Mouse (Mus musculus) CD8-positive naive resting alpha-beta T cell, adult 2 months (primary cell): ENCODE data around the gene Nxph3.
"Not testable (repeated sequence)": the region's sequence is repeated elsewhere in the genome, so short reads cannot be mapped to it uniquely, and the experiment has no call there.

Experiments used
- DNase-seq, 2 experiments: peaks; one replicate each; pipeline ENCODE4 v3.0.0; 2022; ENCODE audit warnings: low read depth in 2 of 2, low spot score in 2 of 2

The Nxph3 gene

DNA sequence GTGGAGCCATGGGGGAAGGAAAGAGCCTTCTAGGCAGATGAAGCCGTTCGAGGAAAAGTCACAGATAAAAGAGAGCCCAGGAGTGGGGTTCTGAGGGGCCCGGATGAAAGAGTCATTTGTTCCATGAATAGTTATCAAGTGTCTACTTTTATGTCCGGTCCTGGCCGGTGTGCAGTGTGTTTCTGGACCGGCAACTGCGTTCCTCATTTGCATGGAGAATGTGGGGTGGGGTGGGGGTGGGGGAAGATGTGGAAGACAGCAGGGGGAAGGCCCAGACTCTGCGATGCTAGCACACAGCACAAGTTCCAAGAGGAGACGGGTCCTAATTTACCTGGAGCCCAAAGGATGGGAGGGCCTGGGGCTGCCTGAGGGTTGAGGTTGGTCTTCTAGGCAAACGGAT is 4.9 kb upstream of the Nxph3 start:
- DNase-seq, result no peak

DNA sequence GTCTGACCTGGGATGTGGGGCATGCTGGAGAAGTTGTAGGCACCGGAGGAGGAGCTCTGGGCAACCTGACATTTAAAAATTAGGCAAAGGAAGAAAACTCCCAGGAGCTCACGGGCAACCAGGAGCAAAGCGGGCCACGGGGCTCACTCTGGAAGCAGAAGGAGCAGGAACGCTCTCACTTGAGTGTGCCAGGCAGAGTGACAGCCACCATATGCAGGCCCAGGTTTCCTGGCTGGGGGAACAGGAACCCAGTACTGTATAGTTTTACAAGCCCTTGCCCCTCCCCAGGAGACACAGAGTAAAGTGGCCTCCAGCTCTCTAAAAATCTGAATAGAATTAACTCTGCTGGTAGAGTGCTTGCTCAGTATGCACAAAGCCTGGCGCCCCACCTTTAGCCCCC is 2.8 kb upstream of the Nxph3 start:
- DNase-seq, result no peak

GRCm38 (mm10) chr11:95516491-95516911 is 2.1 kb upstream of the Nxph3 start:
- DNase-seq, result no peak

GRCm38 (mm10) chr11:95515376-95516323 is 1.3 kb upstream of the Nxph3 start:
- no peak for DNase-seq

DNA sequence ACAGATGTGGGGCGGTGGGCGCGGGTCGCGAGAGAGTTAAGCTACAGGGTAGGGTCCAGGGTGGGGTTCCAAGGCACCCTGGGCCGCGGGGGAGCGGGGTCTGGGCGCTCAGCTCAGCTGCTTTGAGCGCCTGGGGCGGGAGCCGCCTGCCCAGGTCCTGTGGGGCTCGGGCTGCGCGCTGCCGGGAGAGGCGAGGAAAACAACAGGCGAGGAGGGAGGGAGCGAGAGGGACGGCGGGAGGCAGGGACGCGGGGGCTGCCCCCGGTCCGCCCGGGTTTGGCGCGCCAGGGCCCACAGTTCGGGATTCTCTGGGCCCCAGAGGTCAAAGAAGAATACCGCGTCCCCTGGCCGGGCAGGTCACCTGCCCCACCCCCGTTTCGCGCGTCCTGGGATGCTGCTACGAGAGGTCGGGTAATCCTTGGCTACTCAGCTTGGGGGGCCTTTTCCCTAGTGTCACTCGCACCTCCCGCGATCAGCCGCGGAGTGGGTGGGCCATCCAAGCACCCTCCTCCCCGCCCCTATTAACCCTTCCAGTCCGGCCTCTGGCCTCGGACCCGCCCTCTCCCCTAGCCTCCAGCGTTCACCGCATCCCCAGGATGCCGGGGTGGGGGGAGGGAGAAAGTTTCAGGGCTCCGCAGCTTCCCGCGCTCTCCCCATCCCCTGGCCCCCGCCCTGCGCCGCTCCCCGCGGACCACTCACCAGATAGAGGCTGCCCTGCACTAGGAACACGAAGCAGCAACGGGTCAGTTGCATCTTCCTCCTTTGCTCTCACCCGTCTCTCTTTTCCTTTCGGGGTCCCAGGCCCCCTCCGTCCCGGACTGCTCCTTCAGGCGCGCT is 691 bp downstream of the Nxph3 start:
- no peak for DNase-seq

GRCm38 (mm10) chr11:95512383-95512782 is 2.0 kb downstream of the Nxph3 start:
- no peak for DNase-seq

DNA sequence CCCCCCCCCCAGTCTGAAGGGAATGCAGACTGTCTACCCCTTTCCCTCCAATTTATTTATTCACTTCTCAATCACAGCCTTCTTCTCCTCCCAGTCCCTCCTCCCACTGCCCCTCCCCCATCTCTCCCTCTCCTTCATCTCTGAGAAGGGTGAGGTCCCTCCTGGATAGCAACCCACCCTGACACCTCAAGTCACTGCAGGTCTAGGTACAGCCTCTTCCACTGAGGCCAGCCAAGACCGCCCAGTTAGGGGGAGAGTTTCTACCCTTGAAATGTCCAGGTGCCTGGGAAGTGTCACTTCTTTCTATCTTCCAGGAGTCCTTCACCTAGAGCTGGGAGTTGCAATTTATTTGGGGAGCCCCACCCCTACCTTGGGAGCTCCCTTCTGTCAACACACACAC is 2.5 kb downstream of the Nxph3 start:
- DNase-seq, result no peak

GRCm38 (mm10) chr11:95510631-95511030 is 3.7 kb downstream of the Nxph3 start:
- DNase-seq, result no peak

DNA sequence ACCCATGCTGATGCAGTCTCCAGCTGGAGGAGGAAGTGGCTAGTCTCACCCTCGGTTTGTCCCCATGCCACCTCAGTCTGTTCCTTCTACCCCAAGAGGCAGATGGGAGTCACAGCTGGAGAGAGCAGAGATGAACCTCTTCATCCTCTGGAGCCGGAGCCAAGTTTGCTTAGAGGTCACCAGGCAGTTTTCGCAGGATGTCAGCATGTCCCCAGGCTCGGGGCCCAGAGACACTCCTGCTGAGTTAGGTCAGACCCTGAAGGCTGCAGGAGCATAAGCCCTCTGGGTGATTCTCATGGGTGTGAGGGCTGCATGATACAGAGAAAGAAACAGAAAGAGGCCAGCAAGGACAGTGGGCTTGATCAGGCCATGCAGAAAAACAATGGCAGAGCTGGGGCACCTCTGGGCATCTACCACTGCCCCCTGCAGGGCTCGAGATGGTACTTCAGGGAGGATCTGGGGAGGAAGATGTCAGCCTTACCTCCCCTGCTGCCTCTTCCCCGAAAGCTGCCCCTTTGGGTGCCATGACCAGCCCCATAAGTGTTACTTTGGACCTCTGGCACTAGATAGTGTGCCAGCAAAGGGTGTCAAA is 5.1 kb downstream of the Nxph3 start:
- DNase-seq, result no peak

DNA sequence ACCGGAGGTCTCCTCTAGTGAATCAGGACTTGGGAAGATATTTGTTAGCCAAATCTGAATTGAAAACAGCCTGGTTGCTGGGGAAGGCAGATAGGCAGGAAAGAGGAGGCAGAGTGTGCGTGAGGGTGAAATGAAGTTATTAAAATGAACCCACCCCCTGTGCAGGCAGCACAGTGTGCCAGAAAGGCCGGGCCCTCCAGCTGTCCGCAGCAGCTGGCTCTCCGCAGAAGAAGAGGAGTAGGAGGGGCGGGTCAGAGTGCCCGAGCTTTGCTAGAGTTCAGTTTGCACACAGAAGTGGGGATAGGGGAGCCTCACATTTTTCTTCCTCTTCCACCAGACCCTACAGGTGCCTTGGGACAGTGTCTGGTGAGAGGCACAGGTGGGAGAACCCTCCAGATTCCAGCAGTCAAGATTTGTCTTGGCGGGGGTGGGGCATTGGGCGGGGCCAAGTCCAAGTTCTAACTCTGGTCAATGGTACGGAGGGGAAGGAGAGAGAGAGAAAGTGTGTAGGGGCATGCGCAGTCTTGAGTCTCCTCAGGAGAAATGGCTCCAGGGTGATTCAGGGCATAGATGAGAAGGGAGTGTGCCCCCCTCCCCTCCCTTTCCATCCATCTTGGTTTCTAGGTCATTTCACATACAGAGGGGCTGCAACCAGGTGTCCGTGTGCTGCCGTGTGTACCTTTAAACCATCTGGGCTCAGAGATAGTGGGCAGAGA is 6.0 kb downstream of the Nxph3 start:
- DNase-seq, result no peak

- no peak for DNase-seq
Observed at GRCm38 (mm10) chr11:95507785-95508184, 6.6 kb downstream of the Nxph3 start.

DNA sequence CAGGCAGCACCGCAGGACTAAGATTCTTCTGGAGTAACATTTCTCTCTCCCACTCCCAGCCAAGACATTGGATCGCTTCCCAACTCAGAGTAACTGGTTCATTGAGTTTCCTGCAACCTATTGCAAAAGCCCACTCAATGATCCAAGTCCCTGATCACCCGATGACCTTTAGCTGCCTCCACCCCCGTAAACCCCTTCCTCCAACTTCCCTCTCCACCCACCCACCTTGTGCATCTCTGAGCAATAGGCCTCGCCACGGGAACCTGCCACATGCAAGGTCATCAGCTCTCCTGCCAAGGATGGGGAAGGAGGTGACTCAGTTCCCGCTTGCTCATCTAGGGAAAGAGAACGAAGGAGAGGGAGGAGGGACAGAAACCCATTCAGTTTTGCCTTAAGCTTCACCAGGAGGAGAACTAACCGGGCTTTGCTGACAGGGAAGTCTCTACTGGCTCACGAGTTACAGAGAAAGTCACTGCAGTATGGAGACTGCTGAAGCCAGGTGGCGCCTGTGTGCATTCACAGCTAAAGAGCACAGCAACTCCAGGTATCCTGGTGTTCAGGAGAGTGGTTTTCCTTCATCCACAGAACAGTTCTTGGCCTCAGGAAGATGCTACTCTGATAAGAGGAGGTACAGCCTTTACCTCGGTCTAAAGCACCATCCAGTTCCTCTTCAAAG is 7.2 kb downstream of the Nxph3 start:
- no peak for DNase-seq

DNA sequence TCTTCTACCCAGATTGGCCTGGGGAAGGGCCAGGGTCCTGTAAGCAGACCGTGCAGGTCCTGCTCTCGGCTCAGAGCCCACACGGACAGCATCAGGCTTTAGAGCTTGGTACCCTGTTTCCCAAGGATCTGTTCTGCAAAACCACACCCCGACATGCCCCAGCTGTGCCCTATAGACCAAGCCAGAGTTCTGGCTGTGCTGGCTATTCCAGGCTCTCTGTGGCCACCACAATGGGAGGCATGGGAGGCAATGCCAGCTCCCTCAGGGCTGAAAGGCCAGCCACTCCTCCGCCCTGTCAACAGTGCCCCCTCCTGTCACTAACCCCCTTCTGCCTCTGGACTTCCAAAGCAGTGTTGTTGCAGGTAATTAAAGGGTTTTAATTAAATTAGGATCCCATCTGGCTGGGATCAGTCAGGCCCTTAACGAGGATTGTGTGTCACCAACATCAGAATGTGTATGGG is 10.1 kb downstream of the Nxph3 start:
- no peak for DNase-seq

DNA sequence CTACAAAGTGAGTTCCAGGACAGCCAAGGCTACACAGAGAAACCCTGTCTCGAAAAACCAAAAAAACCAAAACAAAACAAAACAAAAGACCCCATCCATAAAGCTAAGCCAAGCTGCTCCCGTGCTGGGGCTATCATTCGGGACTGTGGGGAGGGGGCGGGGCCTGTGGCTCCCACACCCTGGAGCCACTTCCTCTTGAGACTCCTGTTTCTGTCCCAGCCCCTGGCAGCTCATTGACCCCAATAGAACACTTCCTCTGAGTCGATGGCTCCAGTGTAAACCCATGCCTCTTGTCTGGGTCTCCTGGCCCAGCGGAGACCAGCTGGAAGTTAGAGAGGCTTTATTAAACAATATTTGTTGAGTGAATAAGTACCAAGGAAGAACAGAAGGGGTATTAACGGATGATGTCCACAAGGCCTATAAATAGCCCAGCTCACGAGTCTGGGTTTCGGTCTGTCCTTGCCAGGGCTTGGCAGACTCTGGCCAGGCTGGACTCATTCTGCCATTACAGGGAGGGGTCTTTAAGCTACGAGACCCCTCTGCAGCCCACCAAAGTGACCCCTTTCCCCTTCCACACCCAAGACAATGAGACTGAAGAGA is 10.7 kb downstream of the Nxph3 start:
- DNase-seq, result no peak

- DNase-seq, result not testable (repeated sequence)
Observed at GRCm38 (mm10) chr11:95501826-95502225, 12.5 kb downstream of the Nxph3 start.

- no peak for DNase-seq
Observed at GRCm38 (mm10) chr11:95500836-95501235, 13.5 kb downstream of the Nxph3 start.

DNA sequence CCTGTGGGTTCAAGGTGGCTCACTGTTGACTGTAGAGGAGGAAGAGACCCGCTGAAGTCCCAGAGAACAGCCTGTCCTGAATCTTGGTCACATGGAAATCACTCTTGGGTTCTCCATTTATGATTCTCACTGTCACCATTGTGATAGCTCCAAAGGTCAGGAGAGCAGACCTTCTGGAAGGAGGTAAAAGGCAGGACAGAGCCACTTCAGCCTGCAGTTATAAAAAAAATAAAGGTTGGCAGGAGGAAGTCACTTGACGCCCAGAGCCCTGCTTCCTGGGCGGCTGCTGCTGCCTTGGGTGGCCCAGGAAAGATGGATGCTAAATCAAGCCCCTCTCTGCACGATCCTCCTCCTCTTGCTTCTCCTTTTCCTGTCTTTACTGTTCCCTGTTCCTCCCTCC is 14.0 kb downstream of the Nxph3 start:
- no peak for DNase-seq

DNA sequence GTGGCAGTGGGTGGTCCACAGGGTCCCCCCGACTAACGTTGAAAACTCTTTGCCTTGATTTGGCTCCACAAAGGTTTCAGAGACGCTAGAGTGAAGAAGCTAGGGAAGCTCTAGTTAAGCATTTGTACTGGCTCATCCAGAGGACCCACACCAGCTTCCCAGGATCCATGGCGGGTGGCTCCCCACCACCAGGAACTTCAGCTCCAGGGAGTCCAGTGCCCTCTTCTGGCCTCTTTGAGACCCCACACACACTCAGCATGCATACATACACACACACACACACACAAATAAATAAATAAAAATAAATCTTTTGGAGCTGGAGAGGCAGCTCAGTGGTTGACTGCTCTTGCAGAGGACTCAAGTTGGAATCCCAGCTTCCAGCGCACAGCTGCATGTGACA is 16.4 kb downstream of the Nxph3 start:
- DNase-seq, result no peak

DNA sequence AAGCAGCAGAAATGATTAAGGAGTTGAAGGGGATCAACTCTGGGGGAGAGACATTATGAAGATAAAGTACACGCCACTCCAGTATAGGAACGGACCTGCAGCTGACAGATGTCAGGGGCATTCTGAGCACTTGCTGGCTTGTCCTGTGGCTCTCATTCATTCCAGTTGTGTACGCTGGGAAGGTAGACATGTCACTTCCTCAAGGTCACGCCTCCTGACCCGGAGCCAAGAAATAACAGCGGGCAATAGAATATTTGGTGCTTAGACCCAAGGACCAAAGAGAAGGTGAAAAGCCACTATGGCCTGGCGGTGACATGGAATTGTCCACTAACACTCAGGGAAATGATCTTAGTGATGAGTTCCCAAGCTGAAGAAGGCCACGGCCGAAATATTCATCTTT is 18.5 kb downstream of the Nxph3 start:
- no peak for DNase-seq

- no peak for DNase-seq
Observed at GRCm38 (mm10) chr11:95494374-95494773, 20.0 kb downstream of the Nxph3 start.
